Mouse (Mus musculus) ES-Bruce4 (cell line): ENCODE measurements around the gene Cks1b.

ENCODE experiments used
- CTCF ChIP-seq: IDR thresholded peaks from one replicate; pipeline ENCODE4 v1.8.1; 2011; ENCODE audit warnings: low read depth, low read length
- POLR2A ChIP-seq: IDR thresholded peaks from one replicate; pipeline ENCODE4 v1.8.1; 2011; ENCODE audit warnings: low read length; ENCODE audit not compliant: insufficient read depth

- TF ChIP-seq CTCF (no peak), POLR2A (no peak)
These were observed 378 bp downstream of the Cks1b start for GRCm38 (mm10) chr3:89417840-89418169.
